Mouse (Mus musculus) midbrain, embryonic 16.5 days (tissue): ENCODE data around the gene Rpa3. TPM values are rescaled to one million over a fixed set of nuclear protein-coding genes. Genes with fewer than 3 reads are reported as not detected.

Source experiments
- ATAC-seq: fragments of 200-750 bp; cut with Nextera tagmentation; 2 replicates; pipeline ENCODE4 v1.8.0; 2017; ENCODE audit warnings: moderate TSS enrichment
- H3K27ac ChIP-seq: fragments of 300-500 bp; sonication (generic); 2 replicates; pipeline ENCODE4 v1.5.1; 2014; ENCODE audit warnings: mild to moderate bottlenecking, low read length, mixed read lengths
- H3K27me3 ChIP-seq: fragments of 300-500 bp; sonication (generic); 2 replicates; pipeline ENCODE4 v1.6.1; 2014; ENCODE audit warnings: low read depth, low read length, mixed read lengths; ENCODE audit not compliant: control insufficient read depth, insufficient read depth
- H3K36me3 ChIP-seq: fragments of 300-500 bp; sonication (generic); 2 replicates; pipeline ENCODE4 v1.6.1; 2014; ENCODE audit warnings: mild to moderate bottlenecking, low read length, moderate library complexity, mixed read lengths; ENCODE audit not compliant: control insufficient read depth, insufficient read depth
- H3K4me1 ChIP-seq: fragments of 300-500 bp; sonication (generic); 2 replicates; pipeline ENCODE4 v1.6.1; 2014; ENCODE audit warnings: mild to moderate bottlenecking, low read length, mixed read lengths; ENCODE audit not compliant: control insufficient read depth, insufficient read depth
- H3K4me2 ChIP-seq: fragments of 300-500 bp; sonication (generic); 2 replicates; pipeline ENCODE4 v1.6.1; 2014; ENCODE audit warnings: mild to moderate bottlenecking, low read length, mixed read lengths
- H3K4me3 ChIP-seq: fragments of 300-500 bp; sonication (generic); 2 replicates; pipeline ENCODE4 v1.5.1; 2014; ENCODE audit warnings: low read depth, mild to moderate bottlenecking, low read length, moderate library complexity, mixed read lengths
- H3K9ac ChIP-seq: fragments of 300-500 bp; sonication (generic); 2 replicates; pipeline ENCODE4 v1.6.1; 2014; ENCODE audit warnings: low read depth, low read length, mixed read lengths
- H3K9me3 ChIP-seq: fragments of 300-500 bp; sonication (generic); replicated peaks from 2 replicates; pipeline ENCODE4 v1.6.1; 2014; ENCODE audit warnings: mild to moderate bottlenecking, low read length, mixed read lengths; ENCODE audit not compliant: control insufficient read depth, poor library complexity, severe bottlenecking
- WGBS: fragments of 180-500 bp; shearing (Covaris S2); extraction: QIAGEN DNeasy Blood & Tissue Kit; methylation state at CpG from one replicate; pipeline ENCODE4 v1.1.7; 2014; 5-methylcytosine and 5-hydroxymethylcytosine counted together
- polyA plus RNA-seq: library from polyadenylated mRNA; unstranded; fragments of >200 nt; fragmentation: Nextera tagmentation; extraction: Ambion mirVana; gene quantifications from 2 replicates; pipeline ENCODE4 v1.2.1, GENCODE M21; 2015

The Rpa3 gene
- polyA plus RNA-seq = 40.0 and 48.6 TPM in 2 replicates

DNA sequence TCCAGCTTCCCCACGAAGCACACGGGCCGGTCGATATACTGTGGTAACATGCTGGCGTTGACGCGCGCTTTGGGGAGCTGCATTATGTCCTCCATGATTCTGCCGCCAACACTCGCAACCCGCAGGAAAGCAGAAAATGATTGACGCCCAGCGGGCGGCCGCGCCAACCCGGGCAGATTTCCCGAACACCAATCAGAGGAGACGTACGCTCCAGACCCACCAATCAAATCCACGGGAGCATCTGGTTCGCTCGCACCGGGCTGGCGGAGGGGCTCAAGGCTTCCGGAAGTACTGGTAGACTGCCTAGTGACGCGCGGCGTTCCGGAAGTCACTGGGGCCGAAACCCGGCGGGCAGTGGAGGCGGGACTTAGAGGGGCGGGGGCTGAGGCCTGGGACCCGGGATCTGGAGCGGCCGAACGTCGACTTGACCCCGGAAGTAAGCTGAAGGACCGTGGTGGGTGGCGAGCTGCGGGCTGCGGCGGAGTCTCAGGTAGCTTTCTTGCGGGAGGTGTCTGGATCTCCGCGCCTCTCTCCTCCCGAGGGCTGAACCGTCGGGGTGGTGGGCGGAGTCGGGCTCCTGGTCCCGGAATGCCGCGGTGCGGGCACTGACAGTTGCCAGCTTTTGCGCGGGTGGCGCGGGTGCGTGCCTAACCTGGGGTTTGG lies at the start of gene Rpa3, which contains the start of the genes Umad1 and Gm45062:
Rpa3 (minus strand) TSS at position 170 of the 663 bp plus-strand sequence.
Umad1 (plus strand) TSS at position 285 of the 663 bp plus-strand sequence.
Gm45062 (plus strand) TSS at position 447 of the 663 bp plus-strand sequence.
- Histone ChIP-seq H3K27me3 (no peaks in the 10 kb centered on the region), H3K27ac (peak within 1 kb of the TSS; percentile 91), H3K36me3 (0 out of 2 replicates have a peak, but pooled peaks cover 3% of the 10 kb centered on the region), H3K9me3 (no peaks in the 10 kb centered on the region), H3K9ac (peak within 1 kb of the TSS; percentile 86), H3K4me3 (peak within 1 kb of the TSS; percentile 82), H3K4me2 (peak within 1 kb of the TSS; percentile 92), H3K4me1 (peaks cover 18% of the 10 kb centered on the region)
- ATAC-seq = peak; percentile 100
- WGBS = under 1% methylated on average over 63 of the region's 64 CpGs

DNA sequence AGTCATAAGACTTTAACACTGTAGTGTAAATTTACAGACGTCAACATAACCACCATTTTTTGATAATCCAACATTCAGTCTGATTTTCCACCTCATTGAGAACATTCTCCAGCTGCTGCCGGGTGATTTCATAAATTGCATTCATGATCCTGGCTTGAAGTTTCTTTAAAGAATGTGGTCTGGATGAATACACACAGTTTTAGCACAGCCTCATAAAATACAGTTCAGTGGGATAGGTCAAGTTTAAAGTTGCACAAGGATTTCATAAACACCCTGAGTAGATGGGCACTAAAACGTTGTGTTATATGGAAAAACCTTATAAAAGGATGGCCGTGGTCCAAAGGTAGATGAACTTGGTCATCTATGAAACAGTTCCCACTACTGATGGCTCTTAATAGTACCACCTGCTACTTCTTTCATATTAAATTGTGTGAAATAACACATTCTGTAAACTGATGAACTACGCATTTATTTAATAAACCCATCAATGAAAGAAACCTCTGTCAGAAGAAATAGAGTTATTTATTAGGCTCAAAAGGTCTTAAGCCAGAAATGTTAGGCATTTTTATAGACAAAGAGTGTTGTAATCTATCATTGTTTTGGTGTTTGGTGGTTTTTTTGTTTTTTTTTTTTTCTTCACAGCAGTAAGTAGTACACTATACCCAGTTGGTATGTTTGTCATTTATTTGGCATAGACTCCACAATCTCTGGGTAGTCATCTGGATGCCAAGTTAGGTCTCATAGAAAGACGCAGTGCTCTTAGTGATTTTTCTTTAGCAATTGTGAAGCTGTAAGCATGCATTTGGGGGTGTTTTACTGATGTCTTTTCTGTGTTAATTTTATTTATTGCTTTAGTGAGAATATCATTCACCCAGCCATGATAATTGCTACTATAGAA lies 49.2 kb upstream of the Rpa3 start:
- H3K9ac ChIP-seq = no peak overlapping the region
- no peak overlapping the region for H3K27ac ChIP-seq
- no peak for ATAC-seq
- H3K36me3 ChIP-seq = no peaks in the 10 kb centered on the region
- no peak overlapping the region for H3K4me2 ChIP-seq
- no peaks in the 10 kb centered on the region for H3K27me3 ChIP-seq
- H3K9me3 ChIP-seq = no peaks in the 10 kb centered on the region
- no peaks in the 10 kb centered on the region for H3K4me1 ChIP-seq
- 78% methylated on average over 6 of the region's 6 CpGs for WGBS
- H3K4me3 ChIP-seq = no peak overlapping the region

DNA sequence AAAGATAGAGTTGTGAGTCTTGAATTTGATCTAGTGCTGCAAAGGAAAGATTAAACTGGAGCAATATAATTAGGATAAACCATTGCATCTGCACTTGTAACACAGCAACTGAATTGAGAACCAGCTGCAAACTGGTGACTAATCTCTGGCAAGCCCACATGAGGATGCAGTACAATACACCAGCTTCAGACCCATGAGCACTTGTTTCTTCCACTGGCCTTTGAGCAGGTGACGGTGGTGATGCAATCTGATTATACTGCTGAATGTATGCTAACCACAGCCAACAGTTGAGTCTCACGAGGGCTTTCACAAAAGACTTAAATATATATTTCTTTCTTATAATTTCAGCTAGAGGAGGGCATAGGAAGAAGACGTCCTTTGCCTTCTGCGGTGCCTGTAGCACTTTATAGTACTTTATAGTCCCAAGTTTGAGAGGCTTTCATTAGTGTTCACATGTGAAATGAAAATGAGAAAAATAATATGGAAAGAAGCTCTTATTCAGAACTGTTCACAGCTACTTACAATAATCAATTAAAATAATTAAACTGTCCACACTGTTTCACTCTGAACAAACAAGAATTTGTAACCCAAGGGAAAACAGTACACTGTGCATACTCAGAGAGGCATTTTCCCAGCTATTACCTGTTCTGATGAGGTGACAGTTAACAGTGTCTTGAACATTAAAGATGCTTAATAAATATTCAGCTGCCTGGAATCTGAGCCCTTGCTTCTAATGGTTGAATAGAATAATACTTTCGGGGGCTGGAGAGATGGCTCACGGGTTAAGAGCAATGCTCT lies 40.3 kb upstream of the Rpa3 start:
- H3K4me3 ChIP-seq = no peak overlapping the region
- H3K4me1 ChIP-seq = no peaks in the 10 kb centered on the region
- H3K9me3 ChIP-seq = no peaks in the 10 kb centered on the region
- 65% methylated on average over 6 of the region's 6 CpGs for WGBS
- H3K27me3 ChIP-seq = no peaks in the 10 kb centered on the region
- no peaks in the 10 kb centered on the region for H3K36me3 ChIP-seq
- no peak overlapping the region for H3K4me2 ChIP-seq
- no peak overlapping the region for H3K27ac ChIP-seq
- no peak for ATAC-seq
- no peak overlapping the region for H3K9ac ChIP-seq

DNA sequence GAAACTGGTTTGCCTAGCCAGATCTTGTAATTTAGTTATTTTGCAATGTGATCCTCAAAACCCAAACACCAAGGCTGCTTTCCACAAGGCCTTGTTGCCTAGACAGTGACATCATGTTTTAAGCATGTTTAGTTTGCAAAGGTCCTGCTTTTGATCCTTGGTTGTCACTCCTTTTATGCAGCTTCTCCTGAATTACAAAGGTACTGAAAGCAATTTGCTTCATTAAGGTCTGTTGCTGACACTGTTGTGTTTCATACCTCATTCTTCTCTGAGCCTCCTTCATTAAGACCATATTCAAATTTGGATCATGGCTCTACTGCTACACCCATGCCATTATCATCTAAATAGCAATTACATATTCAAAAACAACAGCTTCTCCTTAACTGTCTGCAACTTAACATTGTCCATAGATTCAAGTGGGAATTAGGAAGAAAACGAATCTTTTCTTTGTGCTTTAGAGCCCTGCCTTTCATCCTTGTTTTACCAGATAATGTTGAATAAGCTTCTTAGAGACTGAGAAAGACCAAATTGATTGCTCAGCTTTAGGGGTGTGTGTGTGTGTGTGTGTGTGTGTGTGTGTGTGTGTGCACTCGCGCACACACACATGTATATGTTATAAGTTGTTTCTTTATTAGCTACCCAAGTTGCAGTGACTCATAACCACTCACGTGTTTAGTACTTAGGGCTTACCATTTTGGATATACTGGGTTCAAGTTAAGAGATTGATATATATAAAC lies 35.2 kb upstream of the Rpa3 start:
- Histone ChIP-seq H3K4me3 (no peak overlapping the region), H3K36me3 (no peaks in the 10 kb centered on the region), H3K4me1 (0 out of 2 replicates have a peak, but pooled peaks cover 2% of the 10 kb centered on the region), H3K27me3 (no peaks in the 10 kb centered on the region), H3K4me2 (no peak overlapping the region), H3K27ac (no peak overlapping the region), H3K9me3 (no peaks in the 10 kb centered on the region), H3K9ac (no peak overlapping the region)
- ATAC-seq = no peak
- 76% methylated on average over 4 of the region's 4 CpGs for WGBS

DNA sequence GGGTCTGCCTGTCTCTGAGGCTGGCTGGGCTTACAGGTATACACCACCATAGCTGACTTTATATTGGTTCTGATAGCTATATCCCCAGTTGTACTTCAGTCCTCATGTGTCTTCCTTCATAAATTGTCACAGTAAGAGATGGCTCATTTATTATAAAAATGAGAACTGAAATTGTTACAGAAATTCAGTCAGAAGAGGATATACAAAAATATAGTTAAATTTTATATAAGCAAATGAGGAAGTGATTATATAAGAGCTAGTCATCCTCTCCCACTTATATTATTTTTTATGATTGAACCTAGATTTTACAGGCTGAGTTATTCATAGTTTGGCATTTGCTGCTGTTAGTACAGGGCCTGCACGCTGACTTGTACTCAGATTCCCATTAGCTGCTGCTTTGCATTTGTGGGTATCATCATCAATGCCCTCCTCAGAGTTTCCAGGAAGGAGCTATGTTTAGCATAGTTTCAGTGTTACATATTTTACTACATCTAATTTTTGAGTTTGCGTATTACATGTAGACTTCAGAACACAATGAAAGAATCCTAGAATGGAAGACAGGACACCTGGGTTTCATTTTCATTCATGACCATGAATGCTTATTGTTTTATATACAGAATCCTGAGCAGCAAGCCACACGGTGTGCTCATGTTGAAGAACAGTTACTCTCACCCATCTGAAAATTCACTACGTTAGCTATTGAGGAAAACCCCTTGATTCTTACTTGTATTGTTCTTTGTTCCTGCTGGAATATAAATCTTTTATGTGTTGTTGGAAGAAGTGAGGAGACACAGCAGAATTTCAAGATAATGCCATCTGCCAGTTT lies 30.0 kb upstream of the Rpa3 start:
- no peak overlapping the region for H3K9ac ChIP-seq
- H3K27me3 ChIP-seq = no peaks in the 10 kb centered on the region
- H3K4me3 ChIP-seq = no peak overlapping the region
- H3K4me2 ChIP-seq = no peak overlapping the region
- H3K36me3 ChIP-seq = no peaks in the 10 kb centered on the region
- ATAC-seq = no peak
- H3K27ac ChIP-seq = no peak overlapping the region
- no peaks in the 10 kb centered on the region for H3K4me1 ChIP-seq
- 75% methylated on average over 4 of the region's 4 CpGs for WGBS
- no peaks in the 10 kb centered on the region for H3K9me3 ChIP-seq

DNA sequence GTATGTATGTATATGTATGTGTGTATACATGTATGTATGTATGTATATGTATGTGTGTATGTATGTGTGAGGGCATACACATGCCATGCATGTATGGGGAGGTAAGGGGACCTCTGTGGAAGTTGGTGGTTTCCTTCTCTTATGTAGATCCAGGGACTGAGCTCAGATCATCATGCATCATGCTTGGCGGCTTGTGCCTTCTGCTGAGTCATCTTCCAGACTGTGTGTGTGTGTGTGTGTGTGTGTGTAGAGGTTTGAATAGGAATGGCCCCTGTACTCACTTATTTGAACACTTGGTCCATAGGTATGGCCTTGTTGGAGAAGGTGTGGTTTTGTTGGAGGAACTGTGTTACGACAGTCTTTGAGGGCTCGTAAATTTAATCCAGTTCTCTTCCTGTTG lies 27.2 kb upstream of the Rpa3 start:
- ATAC-seq = no peak; the same call in 1 of the 2 replicates
- 96% methylated on average over 3 of the region's 3 CpGs for WGBS
- Histone ChIP-seq H3K27ac (no peak overlapping the region), H3K36me3 (no peaks in the 10 kb centered on the region), H3K9ac (no peak overlapping the region), H3K9me3 (no peaks in the 10 kb centered on the region), H3K4me1 (no peaks in the 10 kb centered on the region), H3K4me2 (no peak overlapping the region), H3K4me3 (no peak overlapping the region), H3K27me3 (no peaks in the 10 kb centered on the region)

DNA sequence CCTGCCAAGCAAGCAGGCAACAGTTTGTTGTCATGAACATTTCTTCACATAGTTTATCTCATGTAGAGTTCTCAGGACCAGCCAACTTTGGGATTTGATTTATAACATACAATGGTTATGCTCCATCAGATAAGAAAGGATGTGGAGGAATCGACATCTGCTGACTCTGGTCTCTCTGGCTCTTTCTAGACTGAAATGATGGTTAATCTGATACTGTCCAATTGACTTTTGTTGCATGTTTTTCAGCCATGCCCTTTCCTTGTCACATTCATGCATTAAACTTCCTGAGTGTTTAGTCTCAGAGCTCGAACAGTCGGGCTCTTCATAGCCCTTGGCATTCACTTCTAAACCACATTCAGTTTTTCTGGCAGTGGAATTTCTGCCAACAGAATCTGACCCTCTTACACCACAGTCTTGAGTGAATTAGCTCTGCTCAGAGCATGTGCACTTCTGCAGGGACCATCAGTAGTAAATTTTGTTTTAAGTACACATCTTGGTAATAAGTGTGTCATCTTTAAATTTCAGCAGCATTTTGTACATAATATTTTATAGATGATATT lies 26.5 kb upstream of the Rpa3 start:
- Histone ChIP-seq H3K9me3 (no peaks in the 10 kb centered on the region), H3K27me3 (no peaks in the 10 kb centered on the region), H3K27ac (no peak overlapping the region), H3K4me3 (no peak overlapping the region), H3K4me1 (no peaks in the 10 kb centered on the region), H3K36me3 (no peaks in the 10 kb centered on the region), H3K9ac (no peak overlapping the region), H3K4me2 (no peak overlapping the region)
- WGBS = 83% methylated on average over 3 of the region's 3 CpGs
- no peak for ATAC-seq
